Mouse (Mus musculus) forebrain, postnatal 0 days (tissue): ENCODE measurements around the gene Mrpl21. TPM values are rescaled to one million over a fixed set of nuclear protein-coding genes. Genes with fewer than 3 reads are reported as not detected.

ENCODE experiments used
- ATAC-seq: fragments of 200-750 bp; cut with Nextera tagmentation; 2 replicates; pipeline ENCODE4 v1.8.0; 2017; ENCODE audit warnings: mild to moderate bottlenecking, moderate library complexity
- DNase-seq: peaks from one replicate; pipeline ENCODE4 v3.0.0-alpha.2; 2015
- H3K27ac ChIP-seq: fragments of 300-500 bp; sonication (generic); 2 replicates; pipeline ENCODE4 v1.5.1; 2014; ENCODE audit warnings: low read depth, mild to moderate bottlenecking, antibody characterized with exemption, low read length, moderate library complexity, mixed read lengths
- H3K27me3 ChIP-seq: fragments of 300-500 bp; sonication (generic); 2 replicates; pipeline ENCODE4 v1.6.1; 2014; ENCODE audit warnings: mild to moderate bottlenecking, low read length, mixed read lengths; ENCODE audit not compliant: insufficient read depth
- H3K36me3 ChIP-seq: fragments of 300-500 bp; sonication (generic); 2 replicates; pipeline ENCODE4 v1.6.1; 2014; ENCODE audit warnings: mild to moderate bottlenecking, moderate library complexity; ENCODE audit not compliant: insufficient read depth
- H3K4me1 ChIP-seq: fragments of 300-500 bp; sonication (generic); 2 replicates; pipeline ENCODE4 v1.6.1; 2014; ENCODE audit warnings: antibody characterized with exemption; ENCODE audit not compliant: insufficient read depth
- H3K4me2 ChIP-seq: fragments of 300-500 bp; sonication (generic); 2 replicates; pipeline ENCODE4 v1.6.1; 2014; ENCODE audit warnings: low read depth, mild to moderate bottlenecking, moderate library complexity
- H3K4me3 ChIP-seq: fragments of 300-500 bp; sonication (generic); 2 replicates; pipeline ENCODE4 v1.5.1; 2014; ENCODE audit warnings: low read depth, low read length, mixed read lengths
- H3K9ac ChIP-seq: fragments of 300-500 bp; sonication (generic); 2 replicates; pipeline ENCODE4 v1.6.1; 2014; ENCODE audit warnings: mild to moderate bottlenecking
- H3K9me3 ChIP-seq: fragments of 300-500 bp; sonication (generic); 2 replicates; pipeline ENCODE4 v1.6.1; 2016; ENCODE audit warnings: low read length
- CTCF ChIP-seq: sonication (generic); IDR thresholded peaks from 2 replicates; pipeline ENCODE4 v1.5.1; 2016; ENCODE audit warnings: antibody characterized with exemption, control low read depth, low read depth
- WGBS: fragments of 180-500 bp; shearing (Covaris S2); extraction: QIAGEN DNeasy Blood & Tissue Kit; methylation state at CpG from one replicate; pipeline ENCODE4 v1.1.7; 2014; 5-methylcytosine and 5-hydroxymethylcytosine counted together
- polyA plus RNA-seq: library from polyadenylated mRNA; unstranded; fragments of >200 nt; fragmentation: Nextera tagmentation; extraction: Ambion mirVana; gene quantifications from 2 replicates; pipeline ENCODE4 v1.2.1, GENCODE M21; 2015
- total RNA-seq: library from RNA; depleted of rRNA; stranded (reverse); fragments of >200 nt; gene quantifications from 2 replicates; pipeline ENCODE4 v1.2.3, GENCODE M21; 2014

Mrpl21 gene
- total and polyA plus RNA-seq, 2 experiments from 2014 or later: 61.7 to 92.3 TPM

DNA sequence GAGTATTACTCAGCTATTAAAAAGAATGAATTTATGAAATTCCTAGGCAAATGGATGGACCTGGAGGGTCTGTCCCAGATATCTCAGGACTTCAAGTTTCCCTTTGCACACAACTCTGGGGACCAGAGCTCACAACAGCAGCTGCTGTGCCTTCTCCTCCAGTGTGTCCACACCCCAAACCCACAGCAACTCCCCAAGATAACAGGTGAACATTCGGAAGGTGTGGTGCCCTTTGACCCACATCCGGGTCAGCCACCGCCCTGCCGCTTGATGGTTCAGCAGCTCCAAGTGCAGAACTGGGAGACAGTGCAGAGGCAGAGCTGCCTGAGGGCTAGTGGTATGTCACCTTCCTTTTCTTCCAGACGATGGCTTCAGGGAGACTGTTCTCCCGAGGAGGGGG lies 12.5 kb downstream of the Mrpl21 start:
- no peak overlapping the region for H3K4me2 ChIP-seq
- no peak for ATAC-seq

DNA sequence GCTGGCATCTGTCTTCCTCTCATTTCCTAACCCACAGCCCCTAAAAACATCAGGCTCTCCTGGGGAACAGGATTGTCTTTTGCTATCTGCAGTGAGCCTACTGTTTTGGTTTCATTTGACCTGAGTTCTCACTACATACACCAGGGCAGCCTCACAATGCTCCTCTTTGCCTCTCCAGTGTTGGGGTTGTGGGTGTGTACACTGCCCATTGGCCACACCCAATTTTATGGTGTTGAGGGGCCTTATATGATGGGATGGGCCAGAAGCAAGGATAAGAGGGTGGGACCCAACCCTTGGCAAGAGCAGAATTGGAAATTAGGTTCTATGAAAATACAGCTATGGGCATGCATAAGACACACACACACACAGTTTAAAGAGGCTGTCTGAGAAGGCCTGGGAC lies 14.3 kb downstream of the Mrpl21 start:
- ATAC-seq (no peak), DNase-seq (no peak)
- Histone ChIP-seq H3K9ac (no peak overlapping the region), H3K4me2 (no peak overlapping the region), H3K4me3 (no peak overlapping the region), H3K9me3 (no peaks in the 10 kb centered on the region), H3K4me1 (no peaks in the 10 kb centered on the region), H3K27me3 (no peaks in the 10 kb centered on the region), H3K27ac (no peak overlapping the region), H3K36me3 (0 out of 2 replicates have a peak, but pooled peaks cover 7% of the 10 kb centered on the region)
- TF ChIP-seq CTCF: no peak

More for the DNA sequence above, 12.5 kb downstream of the Mrpl21 start:
- Histone ChIP-seq H3K27ac (no peak overlapping the region), H3K27me3 (no peaks in the 10 kb centered on the region), H3K4me3 (no peak overlapping the region), H3K36me3 (peaks cover 21% of the 10 kb centered on the region), H3K4me1 (no peaks in the 10 kb centered on the region), H3K9ac (no peak overlapping the region), H3K9me3 (no peaks in the 10 kb centered on the region)
- TF ChIP-seq CTCF: no peak
- 91% methylated on average over 6 of the region's 6 CpGs for WGBS
- DNase-seq: no peak

DNA sequence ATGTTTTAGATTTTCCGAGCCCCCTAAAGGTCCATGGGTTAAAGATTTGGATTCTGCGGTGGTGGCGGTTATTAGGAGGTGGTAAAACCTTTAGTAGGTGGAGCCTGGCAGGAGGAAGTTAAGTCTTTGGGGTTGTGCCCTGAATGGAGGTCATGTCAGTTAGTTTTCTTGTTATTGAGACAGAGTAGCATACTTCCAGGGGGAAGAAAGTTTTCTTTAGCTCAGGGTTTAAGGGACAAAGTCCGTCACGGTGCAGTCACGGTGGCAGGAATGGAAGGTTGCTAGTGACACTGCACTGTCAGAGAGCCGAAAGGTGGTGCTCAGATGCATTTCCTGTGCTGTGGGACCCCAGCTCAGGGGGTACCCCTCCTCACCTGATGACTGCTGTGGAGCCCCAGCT lies 15.1 kb downstream of the Mrpl21 start:
- no peaks in the 10 kb centered on the region for H3K4me1 ChIP-seq
- no peaks in the 10 kb centered on the region for H3K27me3 ChIP-seq
- ATAC-seq (no peak), DNase-seq (no peak)
- H3K9ac ChIP-seq: no peak overlapping the region
- H3K36me3 ChIP-seq: 0 out of 2 replicates have a peak, but pooled peaks cover 3% of the 10 kb centered on the region
- no peak overlapping the region for H3K4me3 ChIP-seq
- H3K27ac ChIP-seq: no peak overlapping the region
- 89% methylated on average over 7 of the region's 7 CpGs for WGBS
- H3K9me3 ChIP-seq: no peaks in the 10 kb centered on the region
- no peak for TF ChIP-seq CTCF
- no peak overlapping the region for H3K4me2 ChIP-seq

DNA sequence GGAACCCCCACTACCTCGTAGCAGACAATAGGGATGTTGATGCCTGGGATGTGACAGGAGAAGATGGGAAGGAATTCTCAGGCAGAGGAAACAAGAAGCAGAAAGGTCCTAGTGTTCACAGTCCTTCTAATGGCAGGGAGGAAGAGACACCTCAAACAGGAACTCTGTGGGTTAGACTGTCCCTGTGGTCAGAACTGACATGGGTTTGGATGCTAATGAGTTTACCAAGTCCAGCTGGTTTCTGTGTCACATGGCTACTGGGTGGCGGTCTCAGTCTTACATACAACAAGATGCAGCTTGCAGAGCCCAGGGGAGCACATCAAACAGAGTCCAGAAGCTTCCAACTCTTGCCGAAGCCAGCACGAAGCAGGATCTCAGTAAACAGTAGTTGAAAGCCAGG lies 21.3 kb downstream of the Mrpl21 start:
- Histone ChIP-seq H3K4me2 (no peak overlapping the region), H3K4me1 (no peaks in the 10 kb centered on the region), H3K4me3 (no peak overlapping the region), H3K9me3 (no peaks in the 10 kb centered on the region), H3K9ac (no peak overlapping the region), H3K27me3 (no peaks in the 10 kb centered on the region), H3K27ac (no peak overlapping the region), H3K36me3 (no peaks in the 10 kb centered on the region)
- no peak for TF ChIP-seq CTCF
- ATAC-seq (no peak), DNase-seq (no peak)
- 81% methylated on average over 4 of the region's 4 CpGs for WGBS

DNA sequence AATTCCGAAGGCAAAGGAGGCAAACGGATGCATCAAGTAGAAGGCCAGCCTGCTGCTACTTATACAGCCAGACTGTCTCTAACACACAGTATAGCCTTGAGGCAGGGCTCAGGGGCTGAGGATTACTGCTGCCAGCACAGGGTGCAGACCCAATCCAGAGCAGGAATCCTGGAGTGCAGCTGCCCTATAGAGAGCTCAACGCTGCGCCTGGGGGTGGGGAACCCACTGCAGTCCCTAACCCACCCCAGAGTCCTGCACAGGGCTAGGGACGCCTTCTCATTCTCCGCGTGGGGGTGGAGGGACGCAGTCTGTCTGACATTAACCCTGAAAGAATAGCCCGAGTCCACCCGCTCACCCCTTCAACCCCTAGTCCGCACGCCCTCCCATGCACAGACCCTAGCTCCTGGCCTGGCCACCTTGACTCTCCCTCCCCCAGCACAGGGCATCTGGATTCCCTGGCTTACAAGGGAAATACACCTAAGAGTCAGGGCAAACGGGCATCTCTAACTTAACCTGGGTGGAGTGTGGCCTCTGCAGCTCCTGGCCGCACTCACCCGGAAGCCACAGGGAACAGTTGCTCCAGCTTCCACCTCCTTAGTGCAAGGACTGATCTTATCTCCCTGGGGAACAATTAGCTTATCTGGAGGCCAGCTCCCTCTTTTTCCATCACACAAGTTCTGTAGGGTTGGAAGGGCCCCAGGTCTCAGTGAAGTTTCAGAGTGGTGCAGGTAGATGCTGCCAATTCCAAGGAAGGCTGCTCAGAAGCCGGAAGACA lies 24.7 kb downstream of the Mrpl21 start:
- Histone ChIP-seq H3K36me3 (no peaks in the 10 kb centered on the region), H3K27me3 (no peaks in the 10 kb centered on the region), H3K9ac (no peak overlapping the region), H3K4me2 (no peak overlapping the region), H3K4me3 (no peak overlapping the region), H3K9me3 (no peaks in the 10 kb centered on the region), H3K27ac (no peak overlapping the region), H3K4me1 (no peaks in the 10 kb centered on the region)
- ATAC-seq: no peak
- TF ChIP-seq CTCF: no peak
- no peak for DNase-seq
- 47% methylated on average over 16 of the region's 16 CpGs for WGBS

DNA sequence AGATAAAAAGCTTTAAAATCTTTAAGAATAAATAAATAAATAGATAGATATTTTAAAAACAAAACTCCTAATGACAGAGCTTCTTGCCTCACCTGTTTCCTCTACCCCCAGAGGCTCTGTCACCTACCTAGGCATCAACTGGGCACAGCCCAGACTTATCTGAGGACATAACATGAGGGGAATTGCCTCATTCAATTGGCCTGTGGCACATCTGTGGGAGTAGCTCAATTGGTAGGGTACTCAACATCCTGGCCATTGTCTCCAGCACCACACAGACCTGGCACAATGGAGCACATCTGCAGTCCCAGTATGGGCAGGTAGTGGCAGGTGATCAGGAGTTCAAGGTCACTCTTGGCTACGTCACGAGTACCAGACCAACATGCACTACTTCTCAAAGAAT lies 36.6 kb downstream of the Mrpl21 start:
- Histone ChIP-seq H3K4me2 (no peak overlapping the region), H3K27ac (no peak overlapping the region), H3K36me3 (no peaks in the 10 kb centered on the region), H3K9me3 (no peaks in the 10 kb centered on the region), H3K4me1 (0 out of 2 replicates have a peak, but pooled peaks cover 10% of the 10 kb centered on the region), H3K27me3 (peaks cover 4% of the 10 kb centered on the region), H3K4me3 (no peak overlapping the region), H3K9ac (no peak overlapping the region)
- WGBS: 98% methylated on average over 2 of the region's 2 CpGs
- no peak for TF ChIP-seq CTCF
- no peak for DNase-seq
- ATAC-seq: no peak

DNA sequence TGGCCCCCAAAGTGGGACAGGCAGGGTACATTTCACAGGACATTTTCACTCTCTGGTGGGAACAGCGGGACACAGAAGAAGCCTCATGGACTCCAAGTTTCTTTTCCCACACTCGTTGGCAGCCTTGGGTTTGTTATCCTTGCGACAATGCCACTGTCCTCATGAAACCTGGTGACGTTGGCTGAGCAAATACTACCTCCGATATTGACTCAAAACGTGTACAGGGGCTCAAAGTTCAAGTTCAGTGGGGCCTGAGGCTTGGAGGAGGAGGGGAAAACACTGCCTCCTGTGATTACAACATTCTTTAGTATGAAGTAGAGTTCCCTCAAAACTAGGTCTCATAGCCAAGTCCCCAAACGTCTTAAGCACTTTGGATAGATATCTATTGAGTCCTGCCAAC lies 37.4 kb downstream of the Mrpl21 start:
- DNase-seq: no peak
- Histone ChIP-seq H3K27me3 (peaks cover 4% of the 10 kb centered on the region), H3K36me3 (no peaks in the 10 kb centered on the region), H3K4me3 (no peak overlapping the region), H3K4me1 (0 out of 2 replicates have a peak, but pooled peaks cover 11% of the 10 kb centered on the region), H3K4me2 (no peak overlapping the region), H3K27ac (no peak overlapping the region), H3K9ac (no peak overlapping the region), H3K9me3 (no peaks in the 10 kb centered on the region)
- 82% methylated on average over 7 of the region's 7 CpGs for WGBS
- no peak for TF ChIP-seq CTCF
- ATAC-seq: no peak
